Mouse (Mus musculus) regulatory T cell (primary cell): ENCODE results near the gene Cerk.
"Not testable (repeated sequence)": the region's sequence is repeated elsewhere in the genome, so short reads cannot be mapped to it uniquely, and the experiment has no call there.

Experiments
- in situ Hi-C: fragments of 300-600 bp; cut with MboI, MseI; formaldehyde crosslinking; loops from one replicate; pipeline ENCODE4 v1.15.1; 2025; ENCODE audit warnings: high pct_unique_total_duplicates

Cerk gene

GRCm38 (mm10) chr15:86206385-86206784 lies 20.4 kb upstream of the Cerk start:
- in situ Hi-C loops = no loop called here

GRCm38 (mm10) chr15:86205300-86205699 lies 19.4 kb upstream of the Cerk start:
- in situ Hi-C loops = no loop called here

GRCm38 (mm10) chr15:86203942-86204561 lies 18.1 kb upstream of the Cerk start:
- in situ Hi-C loops = no loop called here

- in situ Hi-C loops = no loop called here
Observed at GRCm38 (mm10) chr15:86203292-86203793, 17.4 kb upstream of the Cerk start.

- in situ Hi-C loops = no loop called here
Observed at GRCm38 (mm10) chr15:86202640-86203039, 16.7 kb upstream of the Cerk start.

- in situ Hi-C loops = no loop called here
Observed at GRCm38 (mm10) chr15:86201696-86202330, 15.9 kb upstream of the Cerk start.

GRCm38 (mm10) chr15:86201095-86201494 lies 15.2 kb upstream of the Cerk start:
- in situ Hi-C loops = no loop called here

- in situ Hi-C loops = no loop called here
Observed at GRCm38 (mm10) chr15:86200169-86200568, 14.2 kb upstream of the Cerk start.

- in situ Hi-C loops = no loop called here
Observed at GRCm38 (mm10) chr15:86199482-86199881, 13.5 kb upstream of the Cerk start.

- in situ Hi-C loops = no loop called here
Observed at GRCm38 (mm10) chr15:86199052-86199451, 13.1 kb upstream of the Cerk start.

- in situ Hi-C loops = not testable (repeated sequence)
Observed at GRCm38 (mm10) chr15:86194676-86195453, 8.9 kb upstream of the Cerk start.

GRCm38 (mm10) chr15:86191933-86192332 lies 6.0 kb upstream of the Cerk start:
- in situ Hi-C loops = no loop called here

- in situ Hi-C loops = no loop called here
Observed at GRCm38 (mm10) chr15:86191505-86191904, 5.6 kb upstream of the Cerk start.

- in situ Hi-C loops = no loop called here
Observed at GRCm38 (mm10) chr15:86190387-86190786, 4.4 kb upstream of the Cerk start.

- in situ Hi-C loops = no loop called here
Observed at GRCm38 (mm10) chr15:86188746-86189470, 3.0 kb upstream of the Cerk start.

GRCm38 (mm10) chr15:86188186-86188585 lies 2.2 kb upstream of the Cerk start:
- in situ Hi-C loops = no loop called here

GRCm38 (mm10) chr15:86186686-86187085 lies 745 bp upstream of the Cerk start:
- in situ Hi-C loops = no loop called here

- in situ Hi-C loops = no loop called here
Observed at GRCm38 (mm10) chr15:86184851-86185688, 871 bp downstream of the Cerk start.

- in situ Hi-C loops = no loop called here
Observed at GRCm38 (mm10) chr15:86184071-86184470, 1.9 kb downstream of the Cerk start.

- in situ Hi-C loops = no loop called here
Observed at GRCm38 (mm10) chr15:86183484-86183883, 2.5 kb downstream of the Cerk start.

- in situ Hi-C loops = no loop called here
Observed at GRCm38 (mm10) chr15:86182646-86183045, 3.3 kb downstream of the Cerk start.
